Mouse (Mus musculus) olfactory bulb, adult 2 months (tissue): Measurements from ENCODE around the gene Gas6.

Experiments
- CTCF ChIP-seq: fragments of 200-500 bp; IDR thresholded peaks from 2 replicates; pipeline ENCODE4 v1.5.1; 2012; ENCODE audit warnings: low read depth, mild to moderate bottlenecking, low read length, moderate library complexity; ENCODE audit not compliant: insufficient read depth
- POLR2A ChIP-seq: fragments of 200-500 bp; IDR thresholded peaks from 2 replicates; pipeline ENCODE4 v1.6.1; 2012; ENCODE audit warnings: mild to moderate bottlenecking, low read depth, low read length, moderate library complexity; ENCODE audit not compliant: insufficient read depth

- TF ChIP-seq POLR2A = no peak
- no peak for TF ChIP-seq CTCF
Observed at GRCm38 (mm10) chr8:13489986-13490910, 4.0 kb downstream of the Gas6 start.
